Mouse (Mus musculus) heart, postnatal 0 days (tissue): Measurements from ENCODE around the gene Myo9a.

ENCODE experiments used
- CTCF ChIP-seq: IDR thresholded peaks from 2 replicates; pipeline ENCODE4 v1.5.1; 2016; ENCODE audit warnings: antibody characterized with exemption, control low read depth, low read depth
- EP300 ChIP-seq: IDR thresholded peaks from 2 replicates; pipeline ENCODE4 v1.6.1; 2016; ENCODE audit warnings: antibody characterized with exemption, low read depth

DNA sequence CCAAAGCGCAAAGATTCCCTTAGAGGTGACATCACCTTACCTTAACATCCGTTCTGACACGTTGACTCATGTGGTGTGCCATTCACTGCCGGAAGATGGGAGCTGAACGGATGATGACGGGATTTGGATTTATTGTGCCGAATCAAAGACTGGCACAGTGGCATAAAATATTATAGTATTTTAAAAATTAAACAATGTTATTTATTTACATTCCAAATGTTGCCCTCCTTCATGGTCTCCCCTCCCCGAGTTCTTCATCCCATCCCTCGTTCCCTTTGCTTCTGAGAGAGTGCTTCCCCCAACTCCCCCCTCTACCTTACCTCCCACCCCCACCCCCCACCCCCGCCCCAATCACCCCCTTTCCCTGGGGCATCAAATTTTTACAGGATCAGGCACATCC, 209.9 kb downstream of the Myo9a start, which contains the start of gene Nr2e3:
- TF ChIP-seq CTCF = no peak
- TF ChIP-seq EP300 = no peak
